Mouse (Mus musculus) hematopoietic stem cell, adult 5-6 weeks (primary cell): ENCODE data around the gene Tomm40. TPM values are rescaled to one million over a fixed set of nuclear protein-coding genes. Genes with fewer than 3 reads are reported as not detected.
"Not testable (repeated sequence)": the region's sequence is repeated elsewhere in the genome, so short reads cannot be mapped to it uniquely, and the experiment has no call there.

Experiments
- ATAC-seq, 2 experiments: fragments of 125-278 bp in 1 of 2; replicated peaks in 1 of 2; 2 replicates each; pipeline ENCODE4 v1.8.0; 2016 to 2017; ENCODE audit warnings: inconsistent platforms in 2 of 2, mild to moderate bottlenecking in 2 of 2, moderate number of reproducible peaks in 2 of 2, low read depth in 1 of 2, moderate TSS enrichment in 1 of 2; ENCODE audit not compliant: low FRiP score in 2 of 2, poor library complexity in 2 of 2, severe bottlenecking in 2 of 2, insufficient read depth in 1 of 2, low TSS enrichment in 1 of 2
- total RNA-seq: library from RNA; stranded (forward); fragments of 172-1452, 232-1000 nt; gene quantifications from 2 replicates; pipeline ENCODE4 v1.2.3, GENCODE M21; 2017

Gene Tomm40
- total RNA-seq, 1 experiment from 2014 or later, result 29.0 TPM

GRCm38 (mm10) chr7:19696336-19696873 is 18.8 kb downstream of the Tomm40 start:
- no peak for ATAC-seq

GRCm38 (mm10) chr7:19695881-19696280 is 19.4 kb downstream of the Tomm40 start:
- ATAC-seq, result no peak

GRCm38 (mm10) chr7:19695213-19695594 is 20.0 kb downstream of the Tomm40 start:
- ATAC-seq, result no peak

- ATAC-seq, result no peak
Observed at GRCm38 (mm10) chr7:19694336-19695212, 20.7 kb downstream of the Tomm40 start.

- peak; percentile 20 to 28; a peak in 2 of 4 replicates for ATAC-seq
Observed at GRCm38 (mm10) chr7:19693421-19693820, 21.8 kb downstream of the Tomm40 start.

GRCm38 (mm10) chr7:19691873-19692865 is 23.1 kb downstream of the Tomm40 start, which contains the start of gene Apoc1:
Apoc1 (minus strand) TSS chr7:19692660.
- ATAC-seq, result no peak

- ATAC-seq, result no peak
Observed at GRCm38 (mm10) chr7:19691434-19691833, 23.8 kb downstream of the Tomm40 start.

GRCm38 (mm10) chr7:19690845-19691244 is 24.4 kb downstream of the Tomm40 start:
- no peak for ATAC-seq

- ATAC-seq, result no peak
Observed at GRCm38 (mm10) chr7:19688611-19689010, 26.6 kb downstream of the Tomm40 start.

- no peak for ATAC-seq
Observed at GRCm38 (mm10) chr7:19688101-19688500, 27.1 kb downstream of the Tomm40 start.

- ATAC-seq, result not testable (repeated sequence)
Observed at GRCm38 (mm10) chr7:19686927-19687583, 28.2 kb downstream of the Tomm40 start.

GRCm38 (mm10) chr7:19686521-19686920 is 28.7 kb downstream of the Tomm40 start:
- no peak for ATAC-seq

- no peak for ATAC-seq
Observed at GRCm38 (mm10) chr7:19685374-19685773, 29.9 kb downstream of the Tomm40 start.

- ATAC-seq, result no peak; a peak in 1 of 4 replicates
Observed at GRCm38 (mm10) chr7:19683771-19684201, 31.5 kb downstream of the Tomm40 start.

GRCm38 (mm10) chr7:19682979-19683378 is 32.3 kb downstream of the Tomm40 start:
- no peak for ATAC-seq

GRCm38 (mm10) chr7:19681202-19681694 is 34.0 kb downstream of the Tomm40 start, which contains the start of the genes Gm44805 and Apoc4:
Gm44805 (minus strand) TSS chr7:19681423.
Apoc4 (minus strand) TSS chr7:19681479.
- no peak for ATAC-seq

GRCm38 (mm10) chr7:19680702-19681101 is 34.5 kb downstream of the Tomm40 start:
- ATAC-seq, result no peak
